Mouse (Mus musculus): ENCODE data around the gene Timmdc1.

- TF ChIP-seq CTCF (IDR thresholded peaks at IDR 0.05; ENCODE audit: extremely low read depth, insufficient read depth, insufficient read length, insufficient replicate concordance) (no peak), POLR2A (IDR thresholded peaks at IDR 0.05; ENCODE audit: low read depth, low read length) (no peak)
Measured at GRCm38 (mm10) chr16:38468706-38469018, 53.8 kb downstream of the Timmdc1 start.

Measured in spleen, adult 2 months (tissue).